Mouse (Mus musculus): ENCODE data around the gene Cdc7. TPM values are rescaled to one million over a fixed set of nuclear protein-coding genes. Genes with fewer than 3 reads are reported as not detected.

Gene Cdc7
- total and polyA plus RNA-seq, 3 experiments: 25.4 to 42.6 (median 27.8) TPM

- H3K4me1 ChIP-seq (ENCODE audit: control insufficient read depth in 1 of 2, insufficient read depth in 2 of 2): peaks cover 4 to 8% of the 10 kb centered on the region in 2 experiments; a peak in 3 of 4 replicates
- DNase-seq (ENCODE audit: extremely low read depth): no peak
- no peaks in the 10 kb centered on the region for H3K27me3 ChIP-seq (replicated peaks)
- no peaks in the 10 kb centered on the region for H3K36me3 ChIP-seq (replicated peaks in 1 of 2; ENCODE audit: control insufficient read depth in 1 of 2, insufficient read depth in 1 of 2, low read length in 1 of 2)
- H3K27ac ChIP-seq (ENCODE audit: insufficient read depth, low read depth): no peak overlapping the region
- H3K79me2 ChIP-seq (replicated peaks; ENCODE audit: control insufficient read depth, extremely low read depth, insufficient read depth, poor library complexity, severe bottlenecking): no peaks in the 10 kb centered on the region
- in situ Hi-C loops (cut with MboI; ENCODE audit: low pct_ligation_motif_present, low pct_unique_long_range_greater_than_20kb, low sequenced_read_pairs) (no loop called here), dilution Hi-C loops (cut with MboI; ENCODE audit: extremely low pct_ligation_motif_present, extremely low pct_unique_long_range_greater_than_20kb, low sequenced_read_pairs) (no loop called here)
- H3K4me2 ChIP-seq (ENCODE audit: insufficient read depth, low read depth, poor library complexity, severe bottlenecking): no peak overlapping the region
- H3K4me3 ChIP-seq (replicated peaks in 1 of 3; ENCODE audit: low read depth in 2 of 3, low read length in 2 of 3, poor library complexity in 1 of 3): no peak overlapping the region
- H3K9me3 ChIP-seq (replicated peaks; ENCODE audit: low read length): no peaks in the 10 kb centered on the region
- H3K9ac ChIP-seq (ENCODE audit: insufficient read depth, low read depth): no peak overlapping the region
- TF ChIP-seq E2F4 (IDR thresholded peaks at IDR 0.05; ENCODE audit: insufficient replicate concordance, low read depth, low read length) (no peak), TBP (conservative IDR thresholded peaks at IDR 0.05; ENCODE audit: low read depth, low read length) (no peak), MAX (IDR thresholded peaks at IDR 0.05; ENCODE audit: low read length) (no peak), HCFC1 (IDR thresholded peaks at IDR 0.05; ENCODE audit: low read depth, low read length) (no peak), ZKSCAN1 (IDR thresholded peaks at IDR 0.05; ENCODE audit: borderline replicate concordance, low read depth, low read length) (no peak), JUND (conservative IDR thresholded peaks at IDR 0.05; ENCODE audit: low read depth, low read length) (no peak), EP300 (IDR thresholded peaks at IDR 0.05; ENCODE audit: low read length) (no peak), SIN3A (IDR thresholded peaks at IDR 0.05; ENCODE audit: low read length) (no peak), CTCF (conservative IDR thresholded peaks at IDR 0.05 in 1 of 2, IDR thresholded peaks at IDR 0.05 in 1 of 2; ENCODE audit: low read depth in 2 of 2, low read length in 2 of 2) (no peak), UBTF (IDR thresholded peaks at IDR 0.05; ENCODE audit: low read depth, low read length) (no peak), BHLHE40 (IDR thresholded peaks at IDR 0.05; ENCODE audit: low read depth, low read length) (no peak), ETS1 (conservative IDR thresholded peaks at IDR 0.05; ENCODE audit: low read depth, low read length) (no peak), ZMIZ1 (IDR thresholded peaks at IDR 0.05; ENCODE audit: low read depth, low read length) (no peak), ELF1 (IDR thresholded peaks at IDR 0.05; ENCODE audit: low read depth, low read length) (no peak), SMC3 (IDR thresholded peaks at IDR 0.05; ENCODE audit: low read depth, low read length) (no peak)
These were observed 5.1 kb upstream of the Cdc7 start for GRCm38 (mm10) chr5:106959031-106959430.

- peaks cover 7% of the 10 kb centered on the region for H3K79me2 ChIP-seq (replicated peaks; ENCODE audit: control insufficient read depth, extremely low read depth, insufficient read depth, poor library complexity, severe bottlenecking)
- in situ Hi-C loops (cut with MboI; ENCODE audit: low pct_ligation_motif_present, low pct_unique_long_range_greater_than_20kb, low sequenced_read_pairs): no loop called here
- H3K9ac ChIP-seq (ENCODE audit: insufficient read depth, low read depth): no peak overlapping the region
- no peak overlapping the region for H3K27ac ChIP-seq (ENCODE audit: insufficient read depth, low read depth)
- H3K4me2 ChIP-seq (ENCODE audit: insufficient read depth, low read depth, poor library complexity, severe bottlenecking): no peak overlapping the region
- TF ChIP-seq SMC3 (IDR thresholded peaks at IDR 0.05; ENCODE audit: low read depth, low read length) (no peak), ETS1 (conservative IDR thresholded peaks at IDR 0.05; ENCODE audit: low read depth, low read length) (no peak), NELFE (IDR thresholded peaks at IDR 0.05; ENCODE audit: low read depth, low read length) (no peak), JUND (conservative IDR thresholded peaks at IDR 0.05; ENCODE audit: low read depth, low read length) (no peak), GABPA (IDR thresholded peaks at IDR 0.05; ENCODE audit: insufficient replicate concordance, low read depth, low read length) (no peak), RAD21 (IDR thresholded peaks at IDR 0.05; ENCODE audit: low read depth, low read length) (no peak), CHD2 (IDR thresholded peaks at IDR 0.05; ENCODE audit: low read length) (no peak), MAFK (IDR thresholded peaks at IDR 0.05; ENCODE audit: insufficient replicate concordance, low read length) (no peak), CTCF (conservative IDR thresholded peaks at IDR 0.05 in 1 of 2, IDR thresholded peaks at IDR 0.05 in 1 of 2; ENCODE audit: low read depth in 2 of 2, low read length in 2 of 2) (no peak), BHLHE40 (IDR thresholded peaks at IDR 0.05; ENCODE audit: low read depth, low read length) (no peak), PAX5 (IDR thresholded peaks at IDR 0.05; ENCODE audit: low read length) (no peak), TCF12 (IDR thresholded peaks at IDR 0.05; ENCODE audit: low read depth, low read length) (no peak), ZKSCAN1 (IDR thresholded peaks at IDR 0.05; ENCODE audit: borderline replicate concordance, low read depth, low read length) (no peak), MEF2A (IDR thresholded peaks at IDR 0.05; ENCODE audit: borderline replicate concordance, low read depth, low read length) (no peak), NRF1 (IDR thresholded peaks at IDR 0.05; ENCODE audit: low read depth, low read length) (no peak), USF1 (IDR thresholded peaks at IDR 0.05; ENCODE audit: low read depth, low read length) (no peak)
- dilution Hi-C loops (cut with MboI; ENCODE audit: extremely low pct_ligation_motif_present, extremely low pct_unique_long_range_greater_than_20kb, low sequenced_read_pairs): no loop called here
- H3K27me3 ChIP-seq (replicated peaks): no peaks in the 10 kb centered on the region
- H3K4me1 ChIP-seq (ENCODE audit: control insufficient read depth in 1 of 2, insufficient read depth in 2 of 2): peaks cover 4 to 13% of the 10 kb centered on the region in 2 experiments; a peak in 3 of 4 replicates
- no peak for DNase-seq (ENCODE audit: extremely low read depth)
- H3K9me3 ChIP-seq (replicated peaks; ENCODE audit: low read length): no peaks in the 10 kb centered on the region
- H3K4me3 ChIP-seq (replicated peaks in 1 of 3; ENCODE audit: low read depth in 2 of 3, low read length in 2 of 3, poor library complexity in 1 of 3): no peak overlapping the region
- H3K36me3 ChIP-seq (replicated peaks in 1 of 2; ENCODE audit: control insufficient read depth in 1 of 2, insufficient read depth in 1 of 2, low read length in 1 of 2): no peaks in the 10 kb centered on the region
These were observed 3.7 kb upstream of the Cdc7 start for GRCm38 (mm10) chr5:106960451-106960850.
